Mouse (Mus musculus): ENCODE measurements around the gene Epb42.
"Not testable (repeated sequence)": the region's sequence is repeated elsewhere in the genome, so short reads cannot be mapped to it uniquely, and the experiment has no call there.

- TF ChIP-seq CTCF (IDR thresholded peaks at IDR 0.05; ENCODE audit: low read depth, low read length); POLR2A (IDR thresholded peaks at IDR 0.05; ENCODE audit: insufficient read depth, low read length); EP300 (IDR thresholded peaks at IDR 0.05; ENCODE audit: insufficient read depth, low read depth, low read length): not testable (repeated sequence)
These were observed 2.0 kb upstream of the Epb42 start for GRCm38 (mm10) chr2:121038851-121039250.
